Mouse (Mus musculus): ENCODE measurements around the gene Msx3. TPM values are rescaled to one million over a fixed set of nuclear protein-coding genes. Genes with fewer than 3 reads are reported as not detected.

The Msx3 gene
- polyA plus RNA-seq, 1 experiment, result 1.4 TPM

DNA sequence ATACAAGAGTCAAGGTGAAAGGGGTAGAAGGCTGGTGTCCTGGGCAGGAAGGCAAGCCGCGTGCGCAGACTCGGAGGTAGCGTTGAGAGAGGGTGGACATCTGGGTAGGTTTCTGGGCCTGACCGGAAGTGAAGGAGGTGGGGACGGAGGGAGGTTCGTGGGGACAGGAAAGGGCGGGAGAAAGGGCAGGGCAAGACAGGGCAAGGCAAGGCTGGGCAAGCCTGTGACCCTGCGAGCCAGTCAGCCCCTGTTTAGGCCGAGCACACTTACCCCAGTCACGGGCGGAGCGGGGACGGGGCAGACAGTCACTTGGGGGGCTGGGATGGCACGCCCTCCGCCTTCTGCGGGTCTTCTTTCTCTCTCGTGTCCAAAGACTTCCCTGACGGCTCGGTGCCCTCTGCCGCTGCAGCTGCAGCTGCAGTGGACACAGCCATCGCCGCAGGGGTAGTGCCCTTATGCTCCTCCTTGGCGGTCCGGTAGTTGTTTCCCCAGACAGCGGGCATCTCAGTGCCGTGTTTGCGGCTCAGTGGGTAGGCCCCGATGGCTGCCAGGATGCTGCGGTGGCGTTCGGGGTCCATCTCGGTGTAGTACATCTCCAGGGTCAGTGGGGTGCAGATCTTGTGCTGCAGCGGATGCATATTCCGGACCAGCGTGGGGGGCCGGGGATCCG lies 21.3 kb upstream of the Msx3 start:
- 43% methylated on average over 39 of the region's 39 CpGs for WGBS
- H3K27me3 ChIP-seq (ENCODE audit: control insufficient read depth, insufficient read depth, low read length), result no peaks in the 10 kb centered on the region; the same call in 1 of the 2 replicates
- no peak for TF ChIP-seq CTCF (IDR thresholded peaks at IDR 0.05; ENCODE audit: borderline replicate concordance, control insufficient read depth, extremely low read depth, insufficient read depth, low read length, poor library complexity)
- TF ChIP-seq POLR2A (IDR thresholded peaks at IDR 0.05; ENCODE audit: control insufficient read depth, extremely low read depth, insufficient read depth, low read length, poor library complexity), result no peak

GRCm38 (mm10) chr7:140067397-140067796 lies 18.5 kb upstream of the Msx3 start:
- Histone ChIP-seq H3K27me3 (ENCODE audit: control insufficient read depth, insufficient read depth, low read length) (peaks cover 2% of the 10 kb centered on the region; the same call in 1 of the 2 replicates), H3K27ac (ENCODE audit: control insufficient read depth, insufficient read depth, low read length) (no peak overlapping the region), H3K4me3 (ENCODE audit: control insufficient read depth, insufficient read depth, low read length) (no peak overlapping the region), H3K36me3 (ENCODE audit: control insufficient read depth, insufficient read depth, low read length) (no peaks in the 10 kb centered on the region), H3K4me1 (replicated peaks; ENCODE audit: control insufficient read depth, insufficient read depth, low read length) (no peaks in the 10 kb centered on the region)
- DNase-seq, result no peak
- 66% methylated on average over 6 of the region's 6 CpGs for WGBS
- TF ChIP-seq CTCF (IDR thresholded peaks at IDR 0.05; ENCODE audit: borderline replicate concordance, control insufficient read depth, extremely low read depth, insufficient read depth, low read length, poor library complexity) (no peak), POLR2A (IDR thresholded peaks at IDR 0.05; ENCODE audit: control insufficient read depth, extremely low read depth, insufficient read depth, low read length, poor library complexity) (no peak)

More for the DNA sequence above, 21.3 kb upstream of the Msx3 start:
- no peaks in the 10 kb centered on the region for H3K36me3 ChIP-seq (ENCODE audit: control insufficient read depth, insufficient read depth, low read length)
- H3K27ac ChIP-seq (ENCODE audit: control insufficient read depth, insufficient read depth, low read length), result no peak overlapping the region
- H3K4me1 ChIP-seq (replicated peaks; ENCODE audit: control insufficient read depth, insufficient read depth, low read length), result no peaks in the 10 kb centered on the region
- no peak for DNase-seq
- H3K4me3 ChIP-seq (ENCODE audit: control insufficient read depth, insufficient read depth, low read length), result no peak overlapping the region

DNA sequence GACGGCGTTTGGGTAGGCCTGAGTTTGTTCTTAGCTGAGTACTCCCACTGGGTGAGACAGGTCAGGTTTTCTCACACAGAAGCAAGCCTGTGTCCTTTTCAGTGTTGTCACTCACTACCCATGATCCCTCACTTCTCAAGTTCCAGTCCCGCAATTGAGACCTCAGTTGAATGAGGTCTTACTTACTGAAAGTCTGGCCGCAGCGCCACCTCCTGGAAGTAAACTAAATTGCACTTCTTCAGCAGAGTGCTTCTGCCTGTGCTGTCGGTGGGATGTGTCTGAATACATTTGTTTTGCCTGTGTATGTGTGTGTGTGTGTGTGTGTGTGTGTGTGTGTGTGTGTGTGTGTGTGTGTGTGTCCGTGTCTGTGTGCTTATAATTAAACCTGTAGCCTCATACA lies 14.2 kb upstream of the Msx3 start:
- DNase-seq, result peak; percentile 61
- Histone ChIP-seq H3K27me3 (ENCODE audit: control insufficient read depth, insufficient read depth, low read length) (peaks cover 19% of the 10 kb centered on the region; the same call in 1 of the 2 replicates), H3K4me1 (replicated peaks; ENCODE audit: control insufficient read depth, insufficient read depth, low read length) (0 out of 2 replicates have a peak, but pooled peaks cover 5% of the 10 kb centered on the region), H3K4me3 (ENCODE audit: control insufficient read depth, insufficient read depth, low read length) (no peak overlapping the region), H3K36me3 (ENCODE audit: control insufficient read depth, insufficient read depth, low read length) (no peaks in the 10 kb centered on the region), H3K27ac (ENCODE audit: control insufficient read depth, insufficient read depth, low read length) (no peak overlapping the region)
- no peak for TF ChIP-seq CTCF (IDR thresholded peaks at IDR 0.05; ENCODE audit: borderline replicate concordance, control insufficient read depth, extremely low read depth, insufficient read depth, low read length, poor library complexity)
- TF ChIP-seq POLR2A (IDR thresholded peaks at IDR 0.05; ENCODE audit: control insufficient read depth, extremely low read depth, insufficient read depth, low read length, poor library complexity), result no peak
- 22% methylated on average over 7 of the region's 7 CpGs for WGBS

GRCm38 (mm10) chr7:140062307-140062706 lies 13.4 kb upstream of the Msx3 start:
- H3K4me3 ChIP-seq (ENCODE audit: control insufficient read depth, insufficient read depth, low read length), result no peak overlapping the region
- H3K36me3 ChIP-seq (ENCODE audit: control insufficient read depth, insufficient read depth, low read length), result no peaks in the 10 kb centered on the region
- DNase-seq, result no peak
- H3K27ac ChIP-seq (ENCODE audit: control insufficient read depth, insufficient read depth, low read length), result no peak overlapping the region
- TF ChIP-seq CTCF (IDR thresholded peaks at IDR 0.05; ENCODE audit: borderline replicate concordance, control insufficient read depth, extremely low read depth, insufficient read depth, low read length, poor library complexity) (no peak), POLR2A (IDR thresholded peaks at IDR 0.05; ENCODE audit: control insufficient read depth, extremely low read depth, insufficient read depth, low read length, poor library complexity) (no peak)
- peaks cover 23% of the 10 kb centered on the region; the same call in 1 of the 2 replicates for H3K27me3 ChIP-seq (ENCODE audit: control insufficient read depth, insufficient read depth, low read length)
- 0 out of 2 replicates have a peak, but pooled peaks cover 5% of the 10 kb centered on the region for H3K4me1 ChIP-seq (replicated peaks; ENCODE audit: control insufficient read depth, insufficient read depth, low read length)
- WGBS, result 36% methylated on average over 11 of the region's 11 CpGs

- Histone ChIP-seq H3K27ac (ENCODE audit: control insufficient read depth, insufficient read depth, low read length) (no peak overlapping the region), H3K36me3 (ENCODE audit: control insufficient read depth, insufficient read depth, low read length) (no peaks in the 10 kb centered on the region), H3K27me3 (ENCODE audit: control insufficient read depth, insufficient read depth, low read length) (peaks cover 28% of the 10 kb centered on the region; the same call in 1 of the 2 replicates), H3K4me3 (ENCODE audit: control insufficient read depth, insufficient read depth, low read length) (no peak overlapping the region), H3K4me1 (replicated peaks; ENCODE audit: control insufficient read depth, insufficient read depth, low read length) (0 out of 2 replicates have a peak, but pooled peaks cover 5% of the 10 kb centered on the region)
- DNase-seq, result no peak
- TF ChIP-seq POLR2A (IDR thresholded peaks at IDR 0.05; ENCODE audit: control insufficient read depth, extremely low read depth, insufficient read depth, low read length, poor library complexity), result no peak
- 14% methylated on average over 6 of the region's 6 CpGs for WGBS
Observed at GRCm38 (mm10) chr7:140061832-140062130, 12.9 kb upstream of the Msx3 start.

GRCm38 (mm10) chr7:140060936-140061831 lies 12.3 kb upstream of the Msx3 start:
- no peak for TF ChIP-seq POLR2A (IDR thresholded peaks at IDR 0.05; ENCODE audit: control insufficient read depth, extremely low read depth, insufficient read depth, low read length, poor library complexity)
- TF ChIP-seq CTCF (IDR thresholded peaks at IDR 0.05; ENCODE audit: borderline replicate concordance, control insufficient read depth, extremely low read depth, insufficient read depth, low read length, poor library complexity), result no peak
- Histone ChIP-seq H3K27ac (ENCODE audit: control insufficient read depth, insufficient read depth, low read length) (no peak overlapping the region), H3K4me1 (replicated peaks; ENCODE audit: control insufficient read depth, insufficient read depth, low read length) (0 out of 2 replicates have a peak, but pooled peaks cover 5% of the 10 kb centered on the region), H3K27me3 (ENCODE audit: control insufficient read depth, insufficient read depth, low read length) (peaks cover 28% of the 10 kb centered on the region; the same call in 1 of the 2 replicates), H3K36me3 (ENCODE audit: control insufficient read depth, insufficient read depth, low read length) (no peaks in the 10 kb centered on the region), H3K4me3 (ENCODE audit: control insufficient read depth, insufficient read depth, low read length) (no peak overlapping the region)
- DNase-seq, result no peak
- 5% methylated on average over 47 of the region's 47 CpGs for WGBS
